Mouse (Mus musculus) induced T-regulatory cell, adult 2 months (primary cell): Measurements from ENCODE around the gene Gm609.
A peak's percentile ranks its signal among the peaks of the same experiment; 100 is the strongest.

Experiments used
- DNase-seq: peaks from one replicate; pipeline ENCODE4 v3.0.0-alpha.2; 2012; ENCODE audit warnings: low read depth

Gm609 gene

DNA sequence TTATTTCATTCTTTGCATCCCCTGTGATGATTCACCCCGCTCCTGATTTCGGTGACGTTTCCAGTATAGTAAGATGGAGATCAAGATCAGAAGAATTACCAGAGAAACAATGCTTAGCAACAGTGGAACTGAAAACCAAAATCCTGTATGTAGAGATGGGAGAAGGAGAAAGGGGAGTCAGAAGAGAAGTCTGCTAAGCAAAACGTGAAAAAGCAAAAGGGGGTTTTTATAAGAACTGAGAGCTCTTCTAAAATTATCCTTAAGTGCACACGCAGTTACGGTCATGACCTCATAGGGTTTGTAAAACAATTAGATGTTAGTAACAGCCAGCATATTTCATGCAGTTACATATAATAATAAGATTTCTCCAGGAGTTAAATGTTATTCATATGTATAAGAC lies 100.5 kb downstream of the Gm609 start:
- no peak for DNase-seq

DNA sequence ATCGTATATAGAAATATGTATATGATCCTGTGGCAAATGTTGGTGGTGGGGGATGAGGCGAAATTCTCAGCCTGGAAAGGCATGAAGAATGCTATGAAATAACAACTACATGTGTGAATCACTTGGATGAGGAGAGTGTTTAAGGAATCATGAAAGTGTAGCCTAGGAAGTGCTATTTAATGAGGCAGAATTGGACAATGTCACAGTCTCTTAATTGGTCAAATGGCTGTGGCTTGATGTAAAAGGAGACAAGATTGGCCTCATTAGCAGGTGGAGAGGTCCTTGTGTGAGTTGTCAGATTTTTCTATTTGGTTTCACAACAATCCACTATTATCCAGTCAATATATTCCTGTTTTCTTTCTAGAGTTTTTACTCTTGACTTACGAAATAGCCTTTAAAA lies 101.1 kb downstream of the Gm609 start:
- DNase-seq, result no peak

DNA sequence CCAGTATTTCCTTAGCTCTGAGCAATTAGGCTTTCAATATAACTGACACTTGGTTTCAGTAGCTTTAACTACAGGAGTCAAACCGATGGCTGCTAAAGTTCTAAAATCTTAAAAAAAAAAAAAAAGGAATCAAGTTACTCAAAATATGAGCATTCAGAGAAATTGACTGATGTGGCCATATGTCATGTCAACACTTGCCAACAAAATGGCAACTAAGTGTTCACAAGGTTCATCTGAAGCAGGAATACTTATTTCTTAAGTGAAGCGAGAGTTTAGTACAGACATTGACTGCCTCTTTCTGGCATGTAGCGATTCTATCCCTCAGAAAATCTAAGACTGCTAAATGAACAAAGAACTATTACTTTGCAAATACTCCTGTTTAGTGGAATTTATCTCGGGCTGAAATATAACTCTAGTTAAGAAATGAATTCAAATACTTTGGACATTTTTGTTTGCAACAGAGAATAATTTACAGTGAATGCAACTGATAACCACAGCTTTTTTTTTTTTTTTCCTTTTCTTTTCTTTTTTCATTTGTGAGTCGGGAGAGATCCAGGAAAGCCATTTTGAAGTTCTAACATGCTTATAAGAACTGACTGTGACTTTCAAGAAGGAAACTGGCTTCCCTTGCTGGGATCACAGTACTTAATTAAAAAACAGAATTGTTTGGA lies 102.3 kb downstream of the Gm609 start:
- no peak for DNase-seq

DNA sequence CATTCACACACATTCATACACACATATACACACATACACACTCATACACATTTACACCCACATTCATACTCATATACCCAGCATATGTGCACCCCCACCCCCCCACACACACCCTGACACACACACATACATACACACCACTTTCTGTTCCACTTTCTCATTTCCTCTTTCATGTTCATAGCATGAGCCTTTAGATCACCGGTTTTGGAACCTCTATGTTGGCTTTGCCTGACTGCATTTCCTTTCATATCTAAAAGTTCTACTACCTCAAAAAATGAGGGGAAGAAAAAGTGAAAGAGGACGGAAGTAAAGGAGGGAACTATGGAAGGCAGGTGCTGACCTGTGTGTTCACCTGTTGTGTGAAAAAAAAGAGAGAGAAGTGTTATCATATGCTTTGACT lies 102.9 kb downstream of the Gm609 start:
- peak; percentile 68 for DNase-seq

DNA sequence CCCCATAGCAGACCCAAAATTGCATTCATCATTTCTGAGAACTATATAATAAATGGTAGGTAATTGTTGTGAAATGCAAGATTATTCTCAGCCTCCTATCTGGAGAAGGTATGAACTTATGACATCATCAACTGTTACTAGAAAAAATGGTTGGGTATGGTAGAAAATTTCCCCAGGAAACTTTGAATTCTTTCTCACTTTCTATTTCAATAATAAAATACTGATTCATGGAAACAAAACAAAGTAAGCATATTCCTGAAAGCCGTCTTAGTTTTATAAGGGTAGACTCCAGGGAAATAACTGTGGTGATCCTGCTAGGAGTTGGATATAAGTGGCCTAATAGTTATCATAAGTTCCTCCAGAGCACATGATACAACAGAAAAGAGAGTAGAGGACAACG lies 103.7 kb downstream of the Gm609 start:
- peak; percentile 39 for DNase-seq

- peak; percentile 53 for DNase-seq
Measured at GRCm38 (mm10) chr16:45381811-45382210, 111.0 kb downstream of the Gm609 start.

DNA sequence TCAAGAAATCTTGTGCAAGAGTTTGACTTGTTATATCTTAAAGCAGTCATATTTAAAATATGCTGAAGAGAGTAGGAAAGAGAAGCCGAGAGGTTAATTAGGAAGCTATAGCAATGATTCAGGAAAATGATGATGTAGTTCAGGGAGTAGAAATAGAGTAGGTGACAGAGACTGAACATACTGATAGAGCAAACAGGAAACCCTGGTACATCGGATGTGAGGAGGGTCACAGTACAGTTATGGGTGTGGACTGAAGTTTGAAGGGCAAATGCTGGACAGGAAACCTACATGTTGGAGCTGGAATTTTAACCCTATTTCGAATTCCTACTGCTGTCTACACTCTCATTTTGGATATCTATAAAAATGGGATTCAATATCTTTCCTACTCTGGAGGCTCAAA lies 113.8 kb downstream of the Gm609 start:
- no peak for DNase-seq

DNA sequence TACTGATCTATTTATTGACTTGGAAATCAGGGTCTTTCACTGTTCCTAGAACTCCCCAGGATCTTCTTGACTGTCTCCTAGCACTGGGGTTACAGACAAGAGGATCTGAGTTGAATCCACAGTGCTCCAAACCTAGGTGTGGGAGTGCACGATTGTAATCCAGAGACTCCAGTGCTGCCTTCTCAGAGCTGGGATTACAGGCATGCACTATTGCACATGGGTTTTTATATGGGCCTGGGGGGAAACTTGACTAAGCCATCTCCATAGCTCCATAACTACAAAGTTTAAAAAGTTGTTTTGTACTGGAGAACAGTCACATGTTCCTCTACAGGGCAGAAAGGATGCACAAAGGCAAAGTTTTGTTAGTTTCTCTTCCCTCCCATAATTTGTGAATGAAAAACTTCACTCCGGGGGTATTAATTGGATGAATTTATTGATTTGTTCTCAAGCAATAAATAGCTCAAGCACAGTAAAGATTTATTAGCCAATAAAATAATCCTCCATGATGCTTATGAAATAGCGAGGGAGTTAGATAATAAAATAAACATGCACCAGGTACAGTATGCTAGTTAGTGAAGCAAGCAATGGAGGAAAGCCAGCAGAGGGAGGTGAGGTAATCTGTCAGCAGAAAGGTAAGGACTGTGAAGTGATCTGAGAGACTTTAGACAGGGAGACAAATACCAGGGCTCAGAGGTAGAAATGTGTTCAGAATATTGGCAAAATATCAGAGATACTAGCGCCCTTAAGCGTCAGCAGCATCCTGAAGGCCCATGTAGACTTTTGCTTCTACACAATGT lies 114.4 kb downstream of the Gm609 start:
- no peak for DNase-seq

DNA sequence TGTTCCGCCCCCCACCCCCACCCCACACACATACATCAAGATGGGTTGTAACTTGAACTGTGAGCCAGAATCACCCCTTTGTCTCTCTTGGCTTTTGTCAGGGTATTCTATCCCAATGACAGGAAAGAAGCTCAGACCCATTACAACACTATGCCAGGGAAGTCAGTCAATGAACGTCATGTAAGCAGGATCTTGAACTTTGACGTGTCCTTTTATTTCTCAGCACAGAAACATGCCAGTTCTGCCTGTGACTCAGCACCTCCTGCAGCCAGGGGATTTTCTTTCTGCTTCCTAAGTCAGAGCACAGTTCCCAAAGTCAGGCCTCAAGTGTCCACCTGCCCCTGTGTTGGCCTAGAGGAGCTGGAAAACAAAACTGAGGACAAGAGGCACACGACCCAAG lies 115.4 kb downstream of the Gm609 start:
- no peak for DNase-seq

DNA sequence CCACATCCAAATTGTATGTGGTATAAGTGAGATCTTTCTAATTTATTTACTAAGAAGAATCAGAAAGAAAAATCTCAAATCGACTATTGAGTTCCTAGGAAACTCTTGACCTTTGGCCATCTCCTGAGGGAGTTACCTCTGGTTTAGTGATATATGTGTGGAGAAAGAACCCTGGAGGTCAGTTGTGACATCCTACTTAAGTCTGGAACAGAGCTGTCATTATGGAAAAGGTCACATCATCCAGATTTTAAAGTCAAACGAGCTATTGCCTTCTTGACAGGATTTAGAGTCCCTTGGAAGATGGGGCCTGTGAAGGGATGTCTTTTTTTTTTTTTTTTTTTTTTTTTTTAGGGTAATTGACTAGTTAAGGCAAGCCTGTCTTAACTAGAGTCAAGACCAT lies 116.0 kb downstream of the Gm609 start:
- no peak for DNase-seq

- DNase-seq, result no peak
Measured at GRCm38 (mm10) chr16:45376294-45376693, 116.5 kb downstream of the Gm609 start.

GRCm38 (mm10) chr16:45375506-45376225 lies 117.1 kb downstream of the Gm609 start:
- DNase-seq, result no peak

DNA sequence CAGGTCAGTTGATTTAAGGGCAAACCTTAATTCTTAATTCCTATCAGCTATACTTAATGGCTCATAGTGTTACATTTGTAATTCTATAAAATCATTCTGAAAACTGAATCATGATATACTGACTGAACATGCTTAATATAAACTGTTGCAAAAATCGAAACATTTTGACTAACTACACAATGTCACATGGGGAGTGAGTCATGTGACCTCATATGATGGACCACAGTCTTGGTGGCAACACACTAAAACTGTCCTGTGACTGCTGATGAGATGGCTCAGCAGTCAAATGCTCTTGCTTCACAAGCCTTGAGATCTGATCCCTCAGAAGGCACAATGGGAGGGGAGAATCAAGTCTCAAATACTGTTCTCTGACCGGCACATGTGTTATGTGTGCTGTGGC lies 118.7 kb downstream of the Gm609 start:
- no peak for DNase-seq

GRCm38 (mm10) chr16:45371076-45371475 lies 121.7 kb downstream of the Gm609 start:
- no peak for DNase-seq

- no peak for DNase-seq
Measured at GRCm38 (mm10) chr16:45369285-45369965, 123.3 kb downstream of the Gm609 start.

- no peak for DNase-seq
Measured at GRCm38 (mm10) chr16:45366111-45366510, 126.7 kb downstream of the Gm609 start.

DNA sequence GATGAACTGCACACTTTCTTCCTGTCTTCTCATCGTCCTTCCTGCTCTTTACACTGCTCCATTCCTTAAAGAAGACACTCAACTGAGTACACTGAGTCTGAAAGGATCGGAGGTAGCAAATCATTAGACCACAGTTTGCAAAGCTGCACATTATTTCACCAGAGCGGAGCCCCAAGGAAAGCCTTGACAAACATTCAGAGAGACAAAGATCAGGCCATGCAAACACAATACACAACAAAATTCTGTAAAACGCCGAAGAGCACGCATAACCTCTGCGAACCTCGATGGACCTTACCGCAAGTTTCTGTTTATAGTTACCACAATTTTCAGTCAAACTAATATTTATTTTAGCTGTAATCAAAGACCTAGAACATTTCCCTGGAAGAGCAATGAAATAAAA lies 127.4 kb downstream of the Gm609 start:
- DNase-seq, result no peak

GRCm38 (mm10) chr16:45364627-45365026 lies 128.1 kb downstream of the Gm609 start:
- no peak for DNase-seq

DNA sequence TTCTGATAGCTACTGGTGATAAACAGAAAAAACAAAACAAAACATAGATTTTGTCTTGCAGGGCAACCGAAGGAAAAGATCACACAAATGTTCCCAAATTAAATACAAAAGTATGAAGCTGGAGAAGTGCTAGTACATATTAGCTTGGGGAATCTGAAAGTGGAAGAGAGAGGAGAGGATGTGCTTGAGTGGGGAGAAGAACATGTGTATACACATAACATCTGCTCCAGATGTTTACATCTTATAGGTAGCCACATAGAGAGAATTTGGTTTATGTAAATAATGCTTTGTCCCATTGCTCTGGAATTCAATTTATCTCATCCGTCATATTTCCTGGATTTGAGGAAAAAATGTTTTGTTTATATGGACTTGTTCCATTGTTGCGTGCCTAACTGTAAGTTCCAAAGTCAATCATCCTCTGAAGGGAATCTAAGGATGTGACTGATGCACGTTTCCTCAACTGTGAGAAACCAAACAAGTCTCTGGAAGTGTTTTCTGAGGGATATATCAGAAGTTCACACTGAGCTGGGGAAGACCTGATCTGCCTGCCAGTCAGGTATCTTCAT lies 129.2 kb downstream of the Gm609 start:
- no peak for DNase-seq
